Mouse (Mus musculus) neural tube, embryonic 14.5 days (tissue): ENCODE measurements at regions not wholly inside any gene's neighbourhood (a gene's known extent, or its start where the extent isn't known, plus 50 kb on each side); places are given as distances from the start of the nearest gene placed in this dataset.

Experiments
- ATAC-seq: fragments of 200-750 bp; cut with Nextera tagmentation; 2 replicates; pipeline ENCODE4 v1.8.0; 2017; ENCODE audit warnings: low read depth, mild to moderate bottlenecking, moderate TSS enrichment, moderate library complexity
- H3K27ac ChIP-seq: fragments of 300-500 bp; sonication (generic); 2 replicates; pipeline ENCODE4 v1.5.1; 2014; ENCODE audit warnings: low read depth, mild to moderate bottlenecking, control low read depth, low read length, moderate library complexity, mixed read lengths
- H3K27me3 ChIP-seq: fragments of 300-500 bp; sonication (generic); 2 replicates; pipeline ENCODE4 v1.6.1; 2014; ENCODE audit warnings: low read length; ENCODE audit not compliant: control insufficient read depth, insufficient read depth
- H3K36me3 ChIP-seq: fragments of 300-500 bp; sonication (generic); 2 replicates; pipeline ENCODE4 v1.6.1; 2014; ENCODE audit warnings: low read length, mixed read lengths; ENCODE audit not compliant: control insufficient read depth, insufficient read depth
- H3K4me1 ChIP-seq: fragments of 300-500 bp; sonication (generic); 2 replicates; pipeline ENCODE4 v1.6.1; 2014; ENCODE audit warnings: low read length; ENCODE audit not compliant: control insufficient read depth, insufficient read depth
- H3K4me2 ChIP-seq: fragments of 300-500 bp; sonication (generic); 2 replicates; pipeline ENCODE4 v1.6.1; 2014; ENCODE audit warnings: mild to moderate bottlenecking, low read depth, low read length, control low read depth
- H3K4me3 ChIP-seq: fragments of 300-500 bp; sonication (generic); 2 replicates; pipeline ENCODE4 v1.5.1; 2014; ENCODE audit warnings: low read depth, low read length, control low read depth, mixed read lengths
- H3K9ac ChIP-seq: fragments of 300-500 bp; sonication (generic); replicated peaks from 2 replicates; pipeline ENCODE4 v1.6.1; 2014; ENCODE audit warnings: low read depth, mild to moderate bottlenecking, control low read depth, low read length, mixed read lengths
- H3K9me3 ChIP-seq: fragments of 300-500 bp; sonication (generic); 2 replicates; pipeline ENCODE4 v1.6.1; 2016; ENCODE audit warnings: low read length; ENCODE audit not compliant: control insufficient read depth
- WGBS: fragments of 180-500 bp; shearing (Covaris S2); extraction: QIAGEN DNeasy Blood & Tissue Kit; methylation state at CpG from one replicate; pipeline ENCODE4 v1.1.7; 2014; 5-methylcytosine and 5-hydroxymethylcytosine counted together

GRCm38 (mm10) chr10:111806333-111806732, 166.1 kb upstream of the Krr1 start:
- no peak overlapping the region for H3K27ac ChIP-seq
- no peaks in the 10 kb centered on the region for H3K9me3 ChIP-seq
- H3K27me3 ChIP-seq = no peaks in the 10 kb centered on the region
- ATAC-seq = no peak
- no peak overlapping the region for H3K4me2 ChIP-seq
- H3K9ac ChIP-seq = no peak overlapping the region
- no peaks in the 10 kb centered on the region for H3K36me3 ChIP-seq
- 85% methylated on average over 3 of the region's 3 CpGs for WGBS
- no peaks in the 10 kb centered on the region for H3K4me1 ChIP-seq
- no peak overlapping the region for H3K4me3 ChIP-seq

GRCm38 (mm10) chr10:111806916-111807315, 165.5 kb upstream of the Krr1 start:
- Histone ChIP-seq H3K27me3 (no peaks in the 10 kb centered on the region), H3K9ac (no peak overlapping the region), H3K9me3 (no peaks in the 10 kb centered on the region), H3K4me2 (no peak overlapping the region), H3K27ac (no peak overlapping the region), H3K4me3 (no peak overlapping the region), H3K36me3 (no peaks in the 10 kb centered on the region), H3K4me1 (no peaks in the 10 kb centered on the region)
- ATAC-seq = no peak
- WGBS = 63% methylated on average over 5 of the region's 5 CpGs

- Histone ChIP-seq H3K4me3 (no peak overlapping the region), H3K27ac (no peak overlapping the region), H3K27me3 (no peaks in the 10 kb centered on the region), H3K36me3 (no peaks in the 10 kb centered on the region), H3K9me3 (no peaks in the 10 kb centered on the region), H3K4me2 (no peak overlapping the region), H3K9ac (no peak overlapping the region), H3K4me1 (no peaks in the 10 kb centered on the region)
- no peak for ATAC-seq
- 94% methylated on average over 4 of the region's 4 CpGs for WGBS
Observed at GRCm38 (mm10) chr10:111813736-111814135, 158.7 kb upstream of the Krr1 start.

- H3K4me2 ChIP-seq = no peak overlapping the region
- no peak overlapping the region for H3K27ac ChIP-seq
- no peaks in the 10 kb centered on the region for H3K36me3 ChIP-seq
- no peak overlapping the region for H3K4me3 ChIP-seq
- no peaks in the 10 kb centered on the region for H3K27me3 ChIP-seq
- 82% methylated on average over 5 of the region's 5 CpGs for WGBS
- no peak for ATAC-seq
- no peaks in the 10 kb centered on the region for H3K4me1 ChIP-seq
- no peaks in the 10 kb centered on the region for H3K9me3 ChIP-seq
- H3K9ac ChIP-seq = no peak overlapping the region
Observed at GRCm38 (mm10) chr10:111814648-111815047, 157.8 kb upstream of the Krr1 start.

- WGBS = 91% methylated on average over 2 of the region's 2 CpGs
- H3K4me1 ChIP-seq = no peaks in the 10 kb centered on the region
- H3K4me3 ChIP-seq = no peak overlapping the region
- H3K9ac ChIP-seq = no peak overlapping the region
- no peak overlapping the region for H3K27ac ChIP-seq
- H3K27me3 ChIP-seq = no peaks in the 10 kb centered on the region
- H3K4me2 ChIP-seq = no peak overlapping the region
- H3K9me3 ChIP-seq = no peaks in the 10 kb centered on the region
- ATAC-seq = no peak
- no peaks in the 10 kb centered on the region for H3K36me3 ChIP-seq
Observed at GRCm38 (mm10) chr10:111815160-111815559, 157.3 kb upstream of the Krr1 start.

GRCm38 (mm10) chr10:111815821-111816599, 156.5 kb upstream of the Krr1 start:
- WGBS = 86% methylated on average over 7 of the region's 7 CpGs
- Histone ChIP-seq H3K4me3 (no peak overlapping the region), H3K9me3 (no peaks in the 10 kb centered on the region), H3K4me1 (no peaks in the 10 kb centered on the region), H3K9ac (no peak overlapping the region), H3K27me3 (no peaks in the 10 kb centered on the region), H3K27ac (no peak overlapping the region), H3K4me2 (no peak overlapping the region), H3K36me3 (no peaks in the 10 kb centered on the region)
- ATAC-seq = no peak

GRCm38 (mm10) chr10:111819755-111820451, 152.6 kb upstream of the Krr1 start:
- ATAC-seq = no peak
- Histone ChIP-seq H3K27ac (no peak overlapping the region), H3K4me1 (no peaks in the 10 kb centered on the region), H3K4me2 (no peak overlapping the region), H3K9ac (no peak overlapping the region), H3K4me3 (no peak overlapping the region), H3K9me3 (no peaks in the 10 kb centered on the region), H3K27me3 (no peaks in the 10 kb centered on the region), H3K36me3 (no peaks in the 10 kb centered on the region)
- 94% methylated on average over 8 of the region's 8 CpGs for WGBS

- Histone ChIP-seq H3K9ac (no peak overlapping the region), H3K9me3 (no peaks in the 10 kb centered on the region), H3K4me2 (no peak overlapping the region), H3K36me3 (no peaks in the 10 kb centered on the region), H3K27me3 (no peaks in the 10 kb centered on the region), H3K4me3 (no peak overlapping the region), H3K4me1 (no peaks in the 10 kb centered on the region), H3K27ac (no peak overlapping the region)
- no peak for ATAC-seq
- 67% methylated on average over 4 of the region's 4 CpGs for WGBS
Observed at GRCm38 (mm10) chr10:111824820-111825219, 147.6 kb upstream of the Krr1 start.

- WGBS = 74% methylated on average over 4 of the region's 4 CpGs
- Histone ChIP-seq H3K36me3 (no peaks in the 10 kb centered on the region), H3K4me2 (no peak overlapping the region), H3K4me1 (no peaks in the 10 kb centered on the region), H3K27ac (no peak overlapping the region), H3K4me3 (no peak overlapping the region), H3K9me3 (no peaks in the 10 kb centered on the region), H3K9ac (no peak overlapping the region), H3K27me3 (no peaks in the 10 kb centered on the region)
- no peak for ATAC-seq
Observed at GRCm38 (mm10) chr10:111826033-111826754, 146.3 kb upstream of the Krr1 start.
